Mouse (Mus musculus) limb, embryonic 12.5 days (tissue): Measurements from ENCODE around the gene Abhd5. TPM values are rescaled to one million over a fixed set of nuclear protein-coding genes. Genes with fewer than 3 reads are reported as not detected.

Source experiments
- ATAC-seq: fragments of 200-750 bp; cut with Nextera tagmentation; 2 replicates; pipeline ENCODE4 v1.8.0; 2017; ENCODE audit warnings: low read depth, moderate TSS enrichment; ENCODE audit not compliant: insufficient number of reproducible peaks, insufficient read depth, low FRiP score, low TSS enrichment
- H3K27ac ChIP-seq: fragments of 300-500 bp; sonication (generic); 2 replicates; pipeline ENCODE4 v1.5.1; 2016; ENCODE audit warnings: mild to moderate bottlenecking, moderate library complexity
- H3K27me3 ChIP-seq: fragments of 300-500 bp; sonication (generic); 2 replicates; pipeline ENCODE4 v1.6.1; 2016; ENCODE audit warnings: mild to moderate bottlenecking, moderate library complexity
- H3K36me3 ChIP-seq: fragments of 300-500 bp; sonication (generic); 2 replicates; pipeline ENCODE4 v1.6.1; 2016; ENCODE audit warnings: mild to moderate bottlenecking, moderate library complexity
- H3K4me1 ChIP-seq: fragments of 300-500 bp; sonication (generic); replicated peaks from 2 replicates; pipeline ENCODE4 v1.6.1; 2016
- H3K4me2 ChIP-seq: fragments of 300-500 bp; sonication (generic); 2 replicates; pipeline ENCODE4 v1.6.1; 2016; ENCODE audit warnings: mild to moderate bottlenecking, moderate library complexity
- H3K4me3 ChIP-seq: fragments of 300-500 bp; sonication (generic); replicated peaks from 2 replicates; pipeline ENCODE4 v1.5.1; 2016; ENCODE audit warnings: mild to moderate bottlenecking
- H3K9ac ChIP-seq: fragments of 300-500 bp; sonication (generic); replicated peaks from 2 replicates; pipeline ENCODE4 v1.6.1; 2016; ENCODE audit warnings: mild to moderate bottlenecking, moderate library complexity
- H3K9me3 ChIP-seq: fragments of 300-500 bp; sonication (generic); 2 replicates; pipeline ENCODE4 v1.6.1; 2016; ENCODE audit warnings: mild to moderate bottlenecking, moderate library complexity
- WGBS: fragments of 180-500 bp; shearing (Covaris S2); methylation state at CpG from one replicate; pipeline ENCODE4 v1.1.7; 2016; 5-methylcytosine and 5-hydroxymethylcytosine counted together
- polyA plus RNA-seq: library from polyadenylated mRNA; unstranded; fragments of >200 nt; fragmentation: Nextera tagmentation; extraction: Ambion mirVana; gene quantifications from 2 replicates; pipeline ENCODE4 v1.2.1, GENCODE M21; 2016

The Abhd5 gene
- polyA plus RNA-seq, 1 experiment from 2014 or later, result 26.3 TPM

GRCm38 (mm10) chr9:122347882-122348281 lies 3.5 kb upstream of the Abhd5 start:
- no peaks in the 10 kb centered on the region for H3K27me3 ChIP-seq
- no peak overlapping the region for H3K27ac ChIP-seq
- ATAC-seq, result no peak
- H3K4me2 ChIP-seq, result no peak overlapping the region
- H3K4me1 ChIP-seq, result no peaks in the 10 kb centered on the region
- no peak overlapping the region for H3K9ac ChIP-seq
- H3K9me3 ChIP-seq, result no peaks in the 10 kb centered on the region
- no peak overlapping the region for H3K4me3 ChIP-seq
- no peaks in the 10 kb centered on the region for H3K36me3 ChIP-seq
- 89% methylated on average over 1 of the region's 1 CpGs for WGBS

- ATAC-seq, result no peak
- Histone ChIP-seq H3K27me3 (no peaks in the 10 kb centered on the region), H3K9me3 (no peaks in the 10 kb centered on the region), H3K4me2 (no peak overlapping the region), H3K9ac (no peak overlapping the region), H3K27ac (no peak overlapping the region), H3K36me3 (no peaks in the 10 kb centered on the region), H3K4me1 (no peaks in the 10 kb centered on the region), H3K4me3 (no peak overlapping the region)
- WGBS, result 83% methylated on average over 4 of the region's 4 CpGs
Measured at GRCm38 (mm10) chr9:122349286-122349685, 2.1 kb upstream of the Abhd5 start.

GRCm38 (mm10) chr9:122350396-122351130 lies 845 bp upstream of the Abhd5 start:
- WGBS, result 73% methylated on average over 7 of the region's 7 CpGs
- peak overlapping the region; percentile 65 for H3K4me2 ChIP-seq
- no peak overlapping the region for H3K27ac ChIP-seq
- H3K4me1 ChIP-seq, result no peaks in the 10 kb centered on the region
- H3K36me3 ChIP-seq, result no peaks in the 10 kb centered on the region
- H3K9ac ChIP-seq, result no peak overlapping the region
- 0 out of 2 replicates have a peak, but pooled peaks have one; percentile 3 for ATAC-seq
- H3K27me3 ChIP-seq, result no peaks in the 10 kb centered on the region
- H3K4me3 ChIP-seq, result 0 out of 2 replicates have a peak overlapping the region, but pooled peaks have one; percentile 69
- no peaks in the 10 kb centered on the region for H3K9me3 ChIP-seq

GRCm38 (mm10) chr9:122352025-122352392 lies 601 bp downstream of the Abhd5 start:
- WGBS, result under 1% methylated on average over 30 of the region's 30 CpGs
- peak overlapping the region; percentile 45; the same call in 1 of the 2 replicates for H3K27ac ChIP-seq

GRCm38 (mm10) chr9:122352911-122353310 lies 1.5 kb downstream of the Abhd5 start:
- Histone ChIP-seq H3K9me3 (no peaks in the 10 kb centered on the region), H3K4me1 (no peaks in the 10 kb centered on the region), H3K27ac (no peak overlapping the region), H3K4me2 (no peak overlapping the region), H3K9ac (no peak overlapping the region), H3K4me3 (no peak overlapping the region), H3K27me3 (no peaks in the 10 kb centered on the region), H3K36me3 (no peaks in the 10 kb centered on the region)
- no peak for ATAC-seq
- 86% methylated on average over 4 of the region's 4 CpGs for WGBS

More at GRCm38 (mm10) chr9:122352025-122352392, 601 bp downstream of the Abhd5 start:
- peak overlapping the region; percentile 69 for H3K4me3 ChIP-seq
- H3K4me2 ChIP-seq, result peak overlapping the region; percentile 65
- peak; percentile 22; the same call in 1 of the 2 replicates for ATAC-seq
- H3K9me3 ChIP-seq, result no peaks in the 10 kb centered on the region
- no peaks in the 10 kb centered on the region for H3K4me1 ChIP-seq
- H3K36me3 ChIP-seq, result no peaks in the 10 kb centered on the region
- H3K27me3 ChIP-seq, result no peaks in the 10 kb centered on the region
- peak overlapping the region; percentile 87 for H3K9ac ChIP-seq

- Histone ChIP-seq H3K4me3 (no peak overlapping the region), H3K27me3 (no peaks in the 10 kb centered on the region), H3K4me2 (no peak overlapping the region), H3K27ac (no peak overlapping the region), H3K9ac (no peak overlapping the region), H3K9me3 (no peaks in the 10 kb centered on the region), H3K36me3 (no peaks in the 10 kb centered on the region), H3K4me1 (no peaks in the 10 kb centered on the region)
- no peak for ATAC-seq
- 84% methylated on average over 3 of the region's 3 CpGs for WGBS
Measured at GRCm38 (mm10) chr9:122354240-122354639, 2.8 kb downstream of the Abhd5 start.

- Histone ChIP-seq H3K27me3 (no peaks in the 10 kb centered on the region), H3K4me3 (no peak overlapping the region), H3K4me1 (no peaks in the 10 kb centered on the region), H3K27ac (no peak overlapping the region), H3K4me2 (no peak overlapping the region), H3K9ac (no peak overlapping the region), H3K36me3 (no peaks in the 10 kb centered on the region), H3K9me3 (no peaks in the 10 kb centered on the region)
- no peak for ATAC-seq
- WGBS, result 83% methylated on average over 1 of the region's 1 CpGs
Measured at GRCm38 (mm10) chr9:122357073-122357472, 5.7 kb downstream of the Abhd5 start.

- WGBS, result 86% methylated on average over 1 of the region's 1 CpGs
- ATAC-seq, result no peak
- Histone ChIP-seq H3K9ac (no peak overlapping the region), H3K9me3 (no peaks in the 10 kb centered on the region), H3K27me3 (no peaks in the 10 kb centered on the region), H3K4me3 (no peak overlapping the region), H3K36me3 (no peaks in the 10 kb centered on the region), H3K4me1 (no peaks in the 10 kb centered on the region), H3K4me2 (no peak overlapping the region), H3K27ac (no peak overlapping the region)
Measured at GRCm38 (mm10) chr9:122357626-122358025, 6.2 kb downstream of the Abhd5 start.

- Histone ChIP-seq H3K27ac (no peak overlapping the region), H3K27me3 (no peaks in the 10 kb centered on the region), H3K9me3 (no peaks in the 10 kb centered on the region), H3K4me2 (no peak overlapping the region), H3K36me3 (no peaks in the 10 kb centered on the region), H3K4me3 (no peak overlapping the region), H3K4me1 (no peaks in the 10 kb centered on the region), H3K9ac (no peak overlapping the region)
- 68% methylated on average over 1 of the region's 1 CpGs for WGBS
- no peak for ATAC-seq
Measured at GRCm38 (mm10) chr9:122364171-122364570, 12.8 kb downstream of the Abhd5 start.

GRCm38 (mm10) chr9:122370292-122370794 lies 18.9 kb downstream of the Abhd5 start:
- Histone ChIP-seq H3K27me3 (no peaks in the 10 kb centered on the region), H3K9ac (no peak overlapping the region), H3K4me3 (no peak overlapping the region), H3K4me2 (no peak overlapping the region), H3K36me3 (no peaks in the 10 kb centered on the region), H3K9me3 (no peaks in the 10 kb centered on the region), H3K4me1 (peaks cover 6% of the 10 kb centered on the region; the same call in 1 of the 2 replicates), H3K27ac (no peak overlapping the region)
- WGBS, result 91% methylated on average over 6 of the region's 6 CpGs
- no peak for ATAC-seq

GRCm38 (mm10) chr9:122372506-122372905 lies 21.1 kb downstream of the Abhd5 start:
- H3K36me3 ChIP-seq, result 0 out of 2 replicates have a peak, but pooled peaks cover 4% of the 10 kb centered on the region
- no peak for ATAC-seq
- no peak overlapping the region for H3K4me2 ChIP-seq
- H3K4me3 ChIP-seq, result no peak overlapping the region
- 34% methylated on average over 4 of the region's 4 CpGs for WGBS
- no peak overlapping the region for H3K27ac ChIP-seq
- no peaks in the 10 kb centered on the region for H3K9me3 ChIP-seq
- H3K27me3 ChIP-seq, result no peaks in the 10 kb centered on the region
- H3K9ac ChIP-seq, result no peak overlapping the region
- H3K4me1 ChIP-seq, result peaks cover 6% of the 10 kb centered on the region; the same call in 1 of the 2 replicates
